Mouse (Mus musculus) common myeloid progenitor, adult 5-6 weeks (primary cell): Measurements from ENCODE around the gene Olfr1184. TPM values are rescaled to one million over a fixed set of nuclear protein-coding genes. Genes with fewer than 3 reads are reported as not detected.
"Not testable (repeated sequence)": the region's sequence is repeated elsewhere in the genome, so short reads cannot be mapped to it uniquely, and the experiment has no call there.

Experiments used
- ATAC-seq: replicated peaks from 2 replicates; pipeline ENCODE4 v1.8.0; 2016; ENCODE audit warnings: low read depth, mild to moderate bottlenecking, moderate TSS enrichment, inconsistent platforms; ENCODE audit not compliant: poor library complexity, severe bottlenecking
- total RNA-seq: library from RNA; stranded (forward); fragments of 200-1000, 187-1606 nt; gene quantifications from 2 replicates; pipeline ENCODE4 v1.2.3, GENCODE M21; 2017

The Olfr1184 gene
- total RNA-seq, result not detected in 2 replicates

DNA sequence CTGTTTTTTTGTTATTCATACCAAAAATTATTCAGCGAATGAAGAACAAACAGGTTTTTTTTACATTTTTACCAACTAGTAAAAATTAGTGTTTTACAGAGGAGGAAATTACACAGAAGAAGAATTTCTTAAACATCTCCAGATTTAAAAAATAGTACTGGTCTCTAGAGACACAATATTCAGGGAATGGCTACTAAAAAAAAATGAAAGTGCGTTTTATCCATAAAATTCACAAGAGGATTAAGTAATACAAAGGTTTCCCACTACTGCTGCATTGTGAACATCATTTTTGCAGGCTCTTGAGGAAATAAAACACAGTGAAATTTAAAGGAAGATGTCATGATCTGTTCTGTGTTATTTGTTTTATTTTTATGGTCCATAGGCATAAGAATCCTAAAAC lies at the start of gene Olfr1184:
TSS of gene Olfr1184 (plus strand) at position 301 of the 400 bp plus-strand sequence.
- ATAC-seq, result no peak

DNA sequence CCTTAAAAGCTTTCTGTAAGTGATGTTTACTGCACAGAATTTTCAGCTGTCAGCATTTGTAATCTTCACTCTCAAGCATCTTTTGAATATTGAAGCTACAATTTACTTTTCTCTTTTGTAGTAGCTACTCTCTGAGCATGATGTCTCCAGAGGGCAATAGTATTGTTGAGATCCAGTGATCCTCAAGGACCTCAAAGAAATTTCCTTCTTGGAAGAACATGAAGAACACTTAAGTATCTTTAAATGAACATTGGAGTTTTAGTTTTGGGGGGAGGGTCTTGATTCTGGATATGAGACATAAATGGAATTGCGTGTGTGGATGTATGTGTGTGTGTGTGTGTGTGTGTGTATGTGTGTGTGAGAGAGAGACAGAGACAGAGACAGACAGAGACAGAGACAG lies 34.4 kb upstream of the Olfr1184 start, which contains the start of gene Gm13757:
TSS of gene Gm13757 (minus strand) at position 101 of the 400 bp plus-strand sequence.
- no peak for ATAC-seq

DNA sequence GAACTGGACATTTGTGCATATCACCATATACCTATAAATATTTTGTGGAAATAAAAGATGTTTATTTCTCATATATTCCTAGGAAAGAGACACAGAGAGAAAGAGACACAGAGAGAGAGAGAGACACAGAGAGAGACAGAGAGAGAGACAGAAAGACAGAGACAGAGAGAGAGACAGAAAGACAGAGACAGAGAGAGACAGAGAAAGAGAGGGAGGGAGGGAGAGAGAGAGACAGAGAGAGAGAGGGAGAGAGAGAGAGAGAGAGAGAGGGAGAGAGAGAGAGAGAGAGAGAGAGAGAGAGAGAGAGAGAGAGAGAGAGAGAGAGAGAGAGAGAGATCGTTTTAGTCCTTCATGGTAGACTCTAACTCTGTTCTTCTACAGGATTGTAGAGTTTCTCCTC lies 28.8 kb upstream of the Olfr1184 start, which contains the start of gene Olfr1183:
TSS of gene Olfr1183 (plus strand) at position 301 of the 400 bp plus-strand sequence.
- ATAC-seq, result not testable (repeated sequence)

DNA sequence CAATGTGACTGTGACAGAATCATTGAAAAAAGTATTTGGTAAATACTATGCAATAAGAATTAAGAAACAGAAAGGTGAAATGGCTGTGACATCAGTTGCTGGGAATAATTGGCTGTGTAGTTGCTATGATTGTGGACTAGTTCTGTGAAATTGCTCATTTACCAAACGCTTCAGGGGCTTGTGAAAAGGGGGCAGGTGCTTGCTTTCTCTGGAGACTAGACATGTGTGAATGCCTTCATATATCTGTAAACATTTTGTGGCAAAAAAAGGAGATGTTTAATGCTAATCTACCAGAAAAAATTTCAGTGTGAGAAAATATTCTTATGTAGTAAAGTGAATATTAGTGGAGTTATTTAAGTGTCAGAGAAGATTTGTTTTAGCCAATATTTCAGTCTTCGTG lies 9.6 kb downstream of the Olfr1184 start, which contains the start of gene Olfr1185-ps1:
TSS of gene Olfr1185-ps1 (plus strand) at position 301 of the 400 bp plus-strand sequence.
- no peak for ATAC-seq

DNA sequence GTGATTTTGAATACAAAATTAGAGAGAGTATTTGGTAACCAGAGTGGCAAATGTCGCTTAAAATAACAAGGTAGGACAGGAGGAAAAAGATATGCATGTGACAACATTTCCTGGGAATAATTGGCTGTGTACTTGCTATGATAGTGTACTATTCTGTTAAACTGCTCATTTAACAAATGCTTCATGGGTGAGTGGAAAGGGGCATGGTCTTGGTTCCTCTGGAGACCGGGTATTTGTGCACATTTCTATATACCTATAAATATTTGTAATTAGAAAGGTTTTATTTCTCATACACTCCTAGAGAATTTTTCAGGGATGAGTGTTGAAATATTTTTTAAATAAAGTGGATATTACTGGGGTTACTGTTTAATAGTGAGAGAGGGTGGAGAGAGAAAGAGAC lies 34.9 kb downstream of the Olfr1184 start, which contains the start of gene Olfr1186:
TSS of gene Olfr1186 (plus strand) at position 301 of the 400 bp plus-strand sequence.
- no peak for ATAC-seq

DNA sequence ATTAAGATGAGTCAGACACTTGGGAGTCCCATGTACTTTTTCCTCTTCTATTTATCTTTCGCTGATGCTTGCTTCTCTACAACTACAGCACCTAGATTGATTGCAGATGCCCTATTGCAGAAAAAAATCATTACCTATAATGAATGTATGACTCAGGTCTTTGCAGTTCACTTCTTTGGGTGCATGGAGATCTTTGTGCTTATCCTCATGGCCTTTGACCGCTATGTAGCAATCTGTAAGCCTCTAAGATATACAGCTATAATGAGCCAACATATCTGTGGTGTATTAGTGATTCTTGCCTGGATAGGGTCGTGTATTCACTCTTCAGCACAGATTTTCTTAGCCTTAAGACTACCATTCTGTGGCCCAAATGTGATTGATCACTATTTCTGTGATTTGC lies 42.3 kb downstream of the Olfr1184 start:
- no peak for ATAC-seq

Other genes with a start within 250 kb of the Olfr1184 start
- not detected in 2 replicates for gene Olfr1173, start 203.7 kb upstream of the Olfr1184 start, total RNA-seq
- not detected in 2 replicates for gene Olfr1174-ps, start 168.5 kb upstream of the Olfr1184 start, total RNA-seq
- not detected in 2 replicates for gene Olfr1175-ps, start 156.4 kb upstream of the Olfr1184 start, total RNA-seq
- gene Olfr1176, start 146.9 kb upstream of the Olfr1184 start, total RNA-seq, result not detected in 2 replicates
- not detected in 2 replicates for gene Olfr1177-ps, start 137.1 kb upstream of the Olfr1184 start, total RNA-seq
- gene Olfr1178, start 96.5 kb upstream of the Olfr1184 start, total RNA-seq, result not detected in 2 replicates
- gene Olfr1179, start 77.1 kb upstream of the Olfr1184 start, total RNA-seq, result not detected in 2 replicates
- gene Olfr1180, start 64.4 kb upstream of the Olfr1184 start, total RNA-seq, result not detected in 2 replicates
- gene Olfr1181, start 57.4 kb upstream of the Olfr1184 start, total RNA-seq, result not detected in 2 replicates
- not detected in 2 replicates for gene Gm13757, start 34.5 kb upstream of the Olfr1184 start, total RNA-seq
- not detected in 2 replicates for gene Olfr1183, start 28.7 kb upstream of the Olfr1184 start, total RNA-seq
- gene Olfr1185-ps1, start 9.7 kb downstream of the Olfr1184 start, total RNA-seq, result not detected in 2 replicates
- not detected in 2 replicates for gene Olfr1186, start 35.0 kb downstream of the Olfr1184 start, total RNA-seq
- not detected in 2 replicates for gene Olfr1188, start 73.3 kb downstream of the Olfr1184 start, total RNA-seq
- gene Olfr1189, start 102.9 kb downstream of the Olfr1184 start, total RNA-seq, result not detected in 2 replicates
- not detected in 2 replicates for gene Olfr1191-ps1, start 156.9 kb downstream of the Olfr1184 start, total RNA-seq
- gene Olfr1192-ps1, start 164.9 kb downstream of the Olfr1184 start, total RNA-seq, result not detected in 2 replicates
- not detected in 2 replicates for gene Olfr1193, start 192.0 kb downstream of the Olfr1184 start, total RNA-seq
- not detected in 2 replicates for gene Olfr1195, start 205.6 kb downstream of the Olfr1184 start, total RNA-seq
- not detected in 2 replicates for gene Olfr1196, start 221.0 kb downstream of the Olfr1184 start, total RNA-seq
- gene Olfr1197, start 248.8 kb downstream of the Olfr1184 start, total RNA-seq, result not detected in 2 replicates